Mouse (Mus musculus) left cerebral cortex, adult 9 months (tissue): ENCODE data around the gene Ptprf.
A peak's percentile ranks its signal among the peaks of the same experiment; 100 is the strongest.

Experiments
- DNase-seq, 2 experiments: peaks; one replicate each; pipeline ENCODE4 v3.0.0; 2022; ENCODE audit warnings: low spot score in 2 of 2

Gene Ptprf

DNA sequence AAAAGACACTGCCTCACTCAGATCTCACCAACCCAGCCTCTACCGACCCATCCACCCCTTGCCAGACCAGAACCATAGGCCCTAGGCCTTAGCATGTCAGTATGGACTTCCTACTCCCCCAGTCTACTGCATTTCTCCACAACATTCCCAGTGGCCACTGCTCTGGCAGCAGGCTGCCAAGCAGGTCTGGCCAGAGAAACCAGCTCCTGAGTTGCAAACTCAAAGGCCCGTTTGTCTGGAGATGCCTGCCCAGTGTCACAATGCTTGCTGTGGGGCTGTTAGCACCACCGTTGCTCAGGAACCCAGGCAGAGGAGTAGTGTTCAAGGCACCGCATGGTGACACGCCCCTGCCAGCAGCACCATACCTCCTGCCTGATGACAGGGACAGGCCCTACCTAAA, 5.0 kb downstream of the Ptprf start:
- no peak for DNase-seq

- no peak for DNase-seq
Observed at GRCm38 (mm10) chr4:118282182-118282562, 9.0 kb downstream of the Ptprf start.

DNA sequence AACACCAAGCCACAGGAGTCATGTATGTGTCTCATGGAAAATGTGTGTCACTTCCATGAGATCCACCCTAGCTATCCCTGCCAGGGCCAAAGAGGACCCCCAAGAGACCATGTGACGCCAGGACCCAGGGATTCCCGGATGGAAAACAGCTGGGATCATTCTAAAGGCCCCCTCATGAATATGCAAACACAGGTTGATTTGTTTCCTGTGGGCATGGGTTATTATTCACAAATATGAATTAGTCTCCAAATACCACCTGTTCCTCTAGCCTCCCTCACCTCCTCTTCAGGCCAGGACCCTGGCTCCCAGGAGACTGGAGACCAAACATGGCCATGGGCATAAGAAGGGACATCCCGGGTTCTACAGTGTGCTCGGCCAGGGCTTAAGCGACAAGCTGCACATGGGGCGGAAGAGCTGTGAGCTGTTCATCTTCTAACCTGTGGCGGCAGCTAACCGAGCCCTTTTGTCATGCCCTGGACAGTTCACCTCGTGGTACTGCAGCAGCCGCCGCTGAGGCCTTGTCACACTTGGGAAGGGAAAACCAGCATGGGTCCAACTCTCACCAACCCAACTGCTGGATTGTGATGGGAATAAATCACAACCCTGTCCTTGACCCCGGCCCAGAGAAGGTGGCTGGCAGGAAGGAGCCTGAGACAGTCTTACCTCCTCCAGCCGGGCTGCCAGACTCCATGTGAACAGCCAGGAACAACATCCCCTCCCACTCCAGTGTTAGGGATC, 9.6 kb downstream of the Ptprf start:
- no peak for DNase-seq

- DNase-seq: no peak
Observed at GRCm38 (mm10) chr4:118280506-118280905, 10.7 kb downstream of the Ptprf start.

DNA sequence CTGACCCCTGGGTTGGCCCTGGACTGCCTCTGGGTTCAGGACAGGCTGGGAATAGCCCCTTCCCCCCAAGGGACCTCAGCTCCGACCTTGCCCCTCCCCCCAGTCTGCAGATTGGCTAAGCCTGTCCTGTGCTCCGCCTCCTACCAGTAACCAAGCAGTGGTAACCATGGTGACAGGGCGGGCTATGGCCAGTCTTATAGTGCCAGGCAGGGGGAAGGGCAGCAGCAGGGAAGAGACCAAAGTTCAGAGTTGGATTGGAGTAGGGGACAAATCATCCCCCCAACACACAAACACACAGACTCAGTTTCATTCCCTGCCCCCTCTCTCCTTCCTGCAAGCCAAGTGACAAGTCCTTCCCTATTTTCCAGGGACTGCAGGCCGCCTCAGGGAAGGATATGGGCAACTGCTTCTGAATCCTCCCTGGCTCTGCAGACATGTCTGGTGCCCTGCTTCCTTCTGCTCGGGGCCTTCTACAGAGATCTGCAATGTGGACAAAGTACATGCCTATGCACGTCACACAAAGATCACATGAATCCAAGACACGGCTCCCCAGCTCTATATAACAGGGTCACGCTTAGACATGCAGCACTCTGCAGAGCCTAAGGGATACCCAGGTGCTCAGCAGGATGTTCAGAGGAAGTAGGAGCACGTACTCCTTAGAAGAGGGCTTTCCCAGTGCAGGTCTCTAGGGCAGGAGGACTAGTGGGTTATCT, 14.5 kb downstream of the Ptprf start:
- peak; percentile 55 to 70 for DNase-seq

GRCm38 (mm10) chr4:118275601-118276519, 15.3 kb downstream of the Ptprf start:
- no peak for DNase-seq

DNA sequence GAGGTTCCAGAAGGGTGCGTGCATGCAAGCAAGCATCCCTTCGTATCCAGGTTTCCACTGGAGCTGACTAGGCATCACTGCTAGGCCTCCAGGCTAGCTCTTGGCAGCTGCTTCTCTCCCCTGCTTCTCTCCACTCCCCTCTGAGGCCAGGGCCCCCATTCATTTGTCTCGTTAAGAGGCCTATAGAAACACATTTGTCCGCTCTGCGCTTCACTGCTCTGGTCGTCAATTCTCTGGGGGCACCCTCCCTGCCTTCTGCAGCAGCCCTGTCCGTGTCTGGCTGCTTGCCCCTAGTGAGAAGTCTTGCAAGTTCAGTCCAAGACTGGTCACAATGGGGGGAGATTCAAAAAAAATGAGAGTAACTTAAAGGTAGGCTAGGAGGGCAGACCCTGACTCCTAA, 16.7 kb downstream of the Ptprf start:
- no peak for DNase-seq

GRCm38 (mm10) chr4:118273998-118274397, 17.2 kb downstream of the Ptprf start:
- DNase-seq: no peak

DNA sequence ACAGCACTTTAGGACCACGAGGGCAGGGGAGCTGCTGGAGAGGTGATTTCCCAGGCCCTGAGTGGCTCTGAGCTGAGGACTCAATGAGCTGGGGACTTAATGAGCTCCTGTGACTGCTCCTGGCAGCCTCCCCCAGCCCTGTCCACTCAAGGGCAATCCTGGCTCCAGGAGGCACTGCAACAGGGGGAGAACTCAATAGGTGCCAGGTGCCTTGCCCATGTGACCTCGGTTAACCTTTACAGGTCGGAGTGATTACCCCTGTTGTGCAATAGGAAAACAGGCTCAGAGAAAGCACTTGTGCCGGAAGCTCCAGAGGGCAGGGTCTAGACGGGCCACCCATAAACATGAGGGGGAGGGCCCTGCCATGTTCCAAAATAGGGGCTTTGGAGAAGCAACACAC, 17.7 kb downstream of the Ptprf start:
- no peak for DNase-seq

- DNase-seq: no peak
Observed at GRCm38 (mm10) chr4:118272871-118273270, 18.3 kb downstream of the Ptprf start.

DNA sequence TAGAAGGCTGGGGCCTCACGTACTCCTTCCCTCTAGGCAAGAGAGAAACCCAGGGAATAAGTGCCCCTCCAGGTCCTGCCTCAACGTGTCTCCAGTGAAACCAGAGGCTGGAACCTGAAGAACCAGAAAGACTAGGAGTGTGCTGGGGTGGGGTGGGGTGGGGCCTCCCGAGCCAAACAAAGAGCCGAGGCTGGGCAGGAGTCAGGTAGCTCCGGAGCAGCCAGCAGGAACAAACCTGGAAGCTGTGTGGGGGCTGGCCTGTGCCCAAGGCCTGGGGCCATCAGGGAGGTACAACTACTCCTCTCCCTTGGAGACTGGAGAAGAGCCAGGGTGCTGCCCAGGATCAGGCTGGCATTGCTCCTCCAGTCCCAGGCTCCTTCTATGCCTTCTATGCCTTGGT, 18.9 kb downstream of the Ptprf start:
- DNase-seq: no peak

DNA sequence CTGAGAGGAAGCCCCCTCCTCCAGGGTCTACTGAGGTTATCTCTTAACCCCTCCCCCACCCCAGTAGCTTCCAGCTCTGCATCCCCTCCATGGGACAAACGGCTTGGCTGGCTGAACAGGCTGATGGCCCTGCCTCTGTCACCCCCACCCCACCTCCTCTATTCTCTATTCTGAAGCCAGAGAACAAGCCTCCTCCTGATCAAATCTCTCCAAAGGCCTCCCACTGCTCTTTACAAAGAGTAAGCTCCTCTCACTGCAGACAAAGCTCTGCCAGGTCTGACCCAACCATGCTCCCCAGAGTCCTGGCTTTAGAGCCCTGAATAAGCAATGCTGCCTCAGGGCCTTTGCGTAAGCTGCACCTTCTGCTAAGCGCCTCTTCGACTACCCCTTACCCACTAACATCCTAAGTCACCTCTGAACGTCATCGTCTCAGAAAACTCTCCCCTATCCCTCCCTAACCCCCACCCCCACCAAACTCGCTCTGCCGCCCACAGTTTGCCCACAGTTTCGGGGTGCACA, 19.6 kb downstream of the Ptprf start:
- DNase-seq: no peak

DNA sequence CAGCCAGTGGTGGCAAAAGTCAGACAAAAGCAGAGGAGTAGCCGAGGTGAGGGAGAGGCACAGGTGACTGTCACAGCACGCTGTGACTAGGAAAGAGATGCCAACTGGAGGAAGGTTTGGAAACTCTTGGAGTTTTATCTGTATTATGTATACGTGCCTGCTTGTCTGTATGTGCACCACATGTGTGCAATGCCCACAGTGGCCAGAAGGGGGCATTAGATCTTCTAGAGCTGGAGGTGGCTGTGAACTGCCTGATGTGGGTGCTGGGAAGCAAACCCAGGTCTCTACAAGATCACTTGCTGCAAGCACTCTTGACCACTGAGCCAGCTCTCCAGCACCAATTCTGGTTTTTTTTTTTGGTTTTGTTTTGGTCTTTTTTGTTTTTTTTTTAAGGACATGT, 20.5 kb downstream of the Ptprf start:
- no peak for DNase-seq

- DNase-seq: peak in 1 of 2 experiments; percentile 31
Observed at GRCm38 (mm10) chr4:118269999-118270398, 21.2 kb downstream of the Ptprf start.

DNA sequence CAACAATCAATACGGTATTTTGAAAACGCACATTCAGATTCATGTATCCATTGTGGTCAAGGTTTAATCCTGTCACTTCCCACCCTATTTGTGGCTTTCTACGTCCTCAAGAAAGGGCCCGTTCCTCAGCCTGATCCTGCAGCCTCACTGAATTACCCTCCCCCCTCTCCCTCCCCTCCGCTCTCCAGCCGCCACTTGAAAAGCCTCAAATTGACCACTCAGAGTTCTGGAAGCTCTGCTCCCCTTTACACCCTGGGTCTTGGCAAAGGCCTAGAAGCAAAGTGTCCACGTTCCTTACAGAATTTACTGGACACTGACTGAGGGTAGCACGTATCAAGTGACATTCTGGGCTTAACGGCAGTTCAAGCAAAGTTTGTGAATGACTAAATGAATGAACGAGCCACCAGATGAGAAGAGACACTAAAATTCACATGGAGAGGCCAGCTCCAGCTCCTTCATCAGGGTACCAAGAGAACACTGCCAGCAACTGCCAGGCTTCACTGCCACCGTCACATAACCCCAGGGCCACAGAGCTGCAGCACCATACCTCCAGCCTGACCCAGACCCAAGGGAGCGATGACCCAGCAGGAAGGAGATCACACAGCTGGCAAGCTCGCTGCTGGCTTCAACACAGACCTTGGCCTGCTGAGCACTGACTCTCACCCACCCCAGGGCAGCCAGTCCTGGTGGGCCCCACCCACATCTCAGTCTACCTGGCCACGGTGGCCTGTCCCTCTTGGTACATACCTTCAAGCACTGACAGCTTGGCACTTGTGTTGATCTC, 22.6 kb downstream of the Ptprf start:
- no peak for DNase-seq

DNA sequence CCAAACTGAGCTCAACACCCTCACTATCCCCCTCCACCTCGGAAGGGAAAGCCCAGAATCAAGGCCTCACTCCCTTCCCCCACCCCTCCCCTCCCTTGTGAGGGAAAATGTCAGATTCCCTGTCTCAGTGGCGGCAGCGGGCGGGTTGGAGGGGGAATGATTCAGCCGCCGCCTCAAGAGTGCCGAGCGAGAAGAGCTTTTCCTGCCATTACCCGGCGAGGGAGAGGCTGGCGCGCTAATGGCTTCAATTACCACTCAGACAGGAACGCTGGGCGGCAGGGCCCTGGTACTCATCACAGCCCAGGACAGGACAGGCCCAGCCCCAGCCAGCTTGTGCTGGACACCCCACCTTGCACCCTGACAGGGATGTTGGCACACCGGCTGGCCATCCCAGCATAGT, 25.6 kb downstream of the Ptprf start:
- DNase-seq: peak in 1 of 2 experiments; percentile 25

GRCm38 (mm10) chr4:118261771-118262473, 29.3 kb downstream of the Ptprf start:
- DNase-seq: peak; percentile 20 to 25

DNA sequence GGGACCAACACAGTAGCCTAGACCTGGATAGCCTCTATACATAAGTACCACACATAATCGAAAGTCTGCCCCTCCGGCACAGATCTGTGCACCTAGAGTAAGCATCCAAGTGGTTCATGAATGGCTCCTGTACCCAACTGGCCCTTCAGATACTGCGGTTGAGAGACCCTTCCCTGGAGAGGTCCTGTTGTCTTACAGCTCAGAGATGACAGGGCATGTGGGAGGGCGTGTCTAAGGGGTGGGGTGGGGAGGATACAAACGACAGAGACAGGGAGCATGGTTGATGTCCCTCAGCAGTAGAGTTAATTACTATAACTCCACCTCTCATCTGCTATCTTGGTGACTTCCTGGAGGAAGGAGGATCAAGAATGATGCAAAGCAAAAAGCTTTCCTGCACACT, 29.9 kb downstream of the Ptprf start:
- no peak for DNase-seq

DNA sequence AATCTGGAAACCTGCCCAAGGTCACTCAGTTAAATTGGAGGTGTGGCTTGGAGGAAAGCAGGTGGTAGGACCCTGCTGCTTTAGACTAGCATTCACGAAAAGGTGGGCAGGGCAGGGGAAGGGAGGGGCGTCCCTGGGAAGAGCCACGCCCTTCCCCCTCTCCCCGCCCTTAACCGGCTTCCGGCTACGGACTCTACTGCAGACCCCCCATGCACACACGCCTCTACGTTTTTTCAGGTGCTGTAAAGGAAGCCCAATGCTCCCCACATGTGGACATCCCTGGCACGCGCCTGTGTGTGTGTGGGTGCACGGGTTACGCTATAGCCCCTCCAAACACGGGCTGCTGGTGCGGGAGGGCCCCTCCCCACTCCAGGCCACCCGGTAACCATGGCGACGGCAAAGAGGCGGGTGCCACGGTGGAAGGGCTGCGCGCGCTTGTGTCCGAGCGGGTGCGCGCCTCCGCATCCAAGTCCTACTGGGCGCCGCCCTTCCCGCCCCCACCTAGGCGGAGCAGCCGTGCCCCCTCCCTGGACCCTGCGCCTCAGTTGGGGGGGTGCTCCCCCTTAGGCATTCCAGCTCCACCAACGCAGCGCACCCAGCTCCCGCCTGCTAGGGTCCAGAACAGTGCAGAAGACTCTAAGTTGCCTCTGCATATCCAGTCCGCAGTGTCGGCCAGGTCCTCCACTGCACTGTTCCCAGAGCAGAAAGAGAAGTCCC, 30.5 kb downstream of the Ptprf start:
- peak in 1 of 2 experiments; percentile 69 for DNase-seq
